Comparison of ENCODE assay signal across 8 mouse cellular contexts in the genomic region with DNA sequence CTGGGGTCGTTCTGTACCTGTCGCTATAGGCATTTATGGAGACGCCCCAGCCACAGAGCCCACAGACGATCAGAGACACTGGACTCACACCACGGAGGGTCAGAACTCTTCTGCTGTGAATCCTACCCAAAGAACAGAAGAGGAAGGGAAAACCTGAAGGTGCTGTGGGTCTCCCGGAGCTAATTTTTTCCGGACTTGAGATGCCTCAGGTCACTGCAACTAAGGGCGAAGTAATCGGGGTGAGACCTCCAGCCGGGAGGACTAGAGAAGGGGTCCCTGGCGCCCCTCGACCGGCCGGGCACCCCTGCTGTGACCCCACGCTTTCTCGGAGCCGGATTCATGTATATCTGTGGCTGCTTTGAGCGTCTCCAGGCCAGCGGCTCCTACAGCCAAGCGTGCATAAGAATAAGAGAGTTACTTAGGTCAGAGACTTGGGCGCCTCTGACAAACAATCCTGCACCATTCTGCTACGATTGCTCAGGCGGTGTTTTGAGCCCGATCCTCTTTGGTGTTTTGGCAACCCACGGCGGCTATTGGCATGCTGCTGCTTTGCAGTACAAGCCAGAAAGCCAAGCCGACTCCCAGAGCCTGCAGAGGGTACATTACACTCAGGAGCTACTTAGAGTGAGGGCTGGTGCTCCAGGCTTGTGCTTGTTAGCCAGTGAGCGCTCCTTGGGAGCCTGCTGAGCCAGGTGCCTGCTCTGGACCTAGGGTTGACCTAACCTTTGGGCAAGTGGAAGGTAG. TPM values are rescaled to one million over a fixed set of nuclear protein-coding genes. Genes with fewer than 3 reads are reported as not detected.
DNase-seq lines count a peak whose midpoint lies in the region; ATAC-seq and TF ChIP-seq lines count a peak whose summit lies in the region.

No protein-coding gene starts in this region.

- peak overlapping the region; percentile 84 for H3K9ac ChIP-seq in embryonic facial prominence, embryonic 12.5 days
- H3K9ac ChIP-seq in intestine, postnatal 0 days (ENCODE audit: low read depth, low read length), result peak overlapping the region; percentile 56
- peak overlapping the region; percentile 56 for H3K9ac ChIP-seq in midbrain, postnatal 0 days (replicated peaks; ENCODE audit: low read length, poor library complexity, severe bottlenecking)

- no peak for TF ChIP-seq POLR2A in cerebellum, adult 2 months (IDR thresholded peaks at IDR 0.05; ENCODE audit: borderline replicate concordance, insufficient read depth, low read length)

- H3K27me3 ChIP-seq in cerebellum, adult 2 months (ENCODE audit: control insufficient read depth, insufficient read depth, low read length), result no peaks in the 10 kb centered on the region
- no peaks in the 10 kb centered on the region for H3K27me3 ChIP-seq in embryonic facial prominence, embryonic 12.5 days
- no peaks in the 10 kb centered on the region for H3K27me3 ChIP-seq in intestine, postnatal 0 days (replicated peaks; ENCODE audit: control insufficient read depth, insufficient read depth, low read length)
- H3K27me3 ChIP-seq in midbrain, postnatal 0 days (ENCODE audit: insufficient read depth, low read length), result no peaks in the 10 kb centered on the region

- H3K36me3 ChIP-seq in embryonic facial prominence, embryonic 12.5 days, result peaks cover 4% of the 10 kb centered on the region; the same call in 1 of the 2 replicates
- peaks cover 17% of the 10 kb centered on the region for H3K36me3 ChIP-seq in intestine, postnatal 0 days (ENCODE audit: control insufficient read depth, insufficient read depth)
- H3K36me3 ChIP-seq in midbrain, postnatal 0 days (ENCODE audit: insufficient read depth, low read length), result no peaks in the 10 kb centered on the region

- no peak for ATAC-seq in embryonic facial prominence, embryonic 12.5 days (ENCODE audit: insufficient number of reproducible peaks, insufficient read depth, low FRiP score, low TSS enrichment)
- ATAC-seq in intestine, postnatal 0 days, result no peak
- ATAC-seq in midbrain, postnatal 0 days (ENCODE audit: low FRiP score), result 0 out of 2 replicates have a peak, but pooled peaks have one; percentile 9

- no peaks in the 10 kb centered on the region for H3K9me3 ChIP-seq in embryonic facial prominence, embryonic 12.5 days
- H3K9me3 ChIP-seq in intestine, postnatal 0 days (ENCODE audit: control insufficient read depth), result no peaks in the 10 kb centered on the region
- no peaks in the 10 kb centered on the region for H3K9me3 ChIP-seq in midbrain, postnatal 0 days (ENCODE audit: low read length)

- DNase-seq in cerebellum, adult 2 months, result no peak
- no peak for DNase-seq in cerebellum, adult 18-20 months
- DNase-seq in 3134 (ENCODE audit: extremely low read depth, insufficient read length, low spot score), result peak; percentile 52
- DNase-seq in midbrain, postnatal 0 days (ENCODE audit: low spot score), result no peak
- DNase-seq in right cerebral cortex, postnatal 14 days, result no peak
- no peak for DNase-seq in urinary bladder, adult 18-20 months (ENCODE audit: low spot score in 2 of 2)

- H3K4me2 ChIP-seq in embryonic facial prominence, embryonic 12.5 days (replicated peaks), result peak overlapping the region; percentile 91
- peak overlapping the region; percentile 94 for H3K4me2 ChIP-seq in intestine, postnatal 0 days (replicated peaks; ENCODE audit: low read depth)
- H3K4me2 ChIP-seq in midbrain, postnatal 0 days (ENCODE audit: low read depth, low read length, poor library complexity, severe bottlenecking), result peak overlapping the region; percentile 97

- under 1% methylated on average over 28 of the region's 28 CpGs for WGBS in cerebellum, adult 2 months
- 4% methylated on average over 28 of the region's 28 CpGs for WGBS in embryonic facial prominence, embryonic 12.5 days
- WGBS in intestine, postnatal 0 days, result 3% methylated on average over 28 of the region's 28 CpGs
- 2% methylated on average over 28 of the region's 28 CpGs for WGBS in midbrain, postnatal 0 days

- H3K4me1 ChIP-seq in cerebellum, adult 2 months (ENCODE audit: control insufficient read depth, insufficient read depth, low read length), result peaks cover 8% of the 10 kb centered on the region
- H3K4me1 ChIP-seq in embryonic facial prominence, embryonic 12.5 days, result peaks cover 19% of the 10 kb centered on the region
- H3K4me1 ChIP-seq in intestine, postnatal 0 days (replicated peaks; ENCODE audit: control insufficient read depth, insufficient read depth, low read length), result no peaks in the 10 kb centered on the region
- peaks cover 10% of the 10 kb centered on the region for H3K4me1 ChIP-seq in midbrain, postnatal 0 days (ENCODE audit: insufficient read depth, low read length)

- H3K4me3 ChIP-seq in cerebellum, adult 2 months (replicated peaks; ENCODE audit: insufficient read depth, low read depth, low read length), result peak overlapping the region; percentile 77
- H3K4me3 ChIP-seq in embryonic facial prominence, embryonic 12.5 days, result peak overlapping the region; percentile 97
- H3K4me3 ChIP-seq in intestine, postnatal 0 days (ENCODE audit: low read depth, low read length), result peak overlapping the region; percentile 66
- peak overlapping the region; percentile 76 for H3K4me3 ChIP-seq in midbrain, postnatal 0 days (ENCODE audit: low read depth, low read length)

- no peak overlapping the region for H3K27ac ChIP-seq in cerebellum, adult 2 months (ENCODE audit: insufficient read depth, low read length)
- peak overlapping the region; percentile 46; the same call in 1 of the 2 replicates for H3K27ac ChIP-seq in embryonic facial prominence, embryonic 12.5 days
- peak overlapping the region; percentile 42; the same call in 1 of the 2 replicates for H3K27ac ChIP-seq in intestine, postnatal 0 days (ENCODE audit: low read depth, low read length)
- H3K27ac ChIP-seq in midbrain, postnatal 0 days (ENCODE audit: low read depth, low read length), result no peak overlapping the region

- no peak for TF ChIP-seq CTCF in cerebellum, adult 2 months (IDR thresholded peaks at IDR 0.05; ENCODE audit: borderline replicate concordance, insufficient read depth, low read depth, low read length)
- no peak for TF ChIP-seq CTCF in intestine, postnatal 0 days (IDR thresholded peaks at IDR 0.05; ENCODE audit: low read depth)
- no peak for TF ChIP-seq CTCF in midbrain, postnatal 0 days (IDR thresholded peaks at IDR 0.05)

RNA-seq across cellular contexts. Expression of gene Atad3a, which starts 0.6 kb away (rescaled TPM):
- 114 and 123 TPM in 2 replicates for polyA plus RNA-seq in cerebellum, adult 2 months (2012; rRNA removed)
- 103 and 106 TPM in 2 replicates for polyA plus RNA-seq in embryonic facial prominence, embryonic 12.5 days (2016; fragmentation: Nextera tagmentation; extraction: Ambion mirVana)
- 39.6 and 40.4 TPM in 2 replicates for polyA plus RNA-seq in intestine, postnatal 0 days (2015; fragmentation: Nextera tagmentation; extraction: Ambion mirVana)
- 52.6 and 69.1 TPM in 2 replicates for total RNA-seq in midbrain, postnatal 0 days (2014; rRNA removed)
- 65.9 and 69.9 TPM in 2 replicates for polyA plus RNA-seq in midbrain, postnatal 0 days (2015; fragmentation: Nextera tagmentation; extraction: Ambion mirVana)

RNA-seq across cellular contexts. Expression of gene Vwa1, which starts 13.0 kb away (rescaled TPM):
- 33.8 and 35.4 TPM in 2 replicates for polyA plus RNA-seq in cerebellum, adult 2 months (2012; rRNA removed)
- polyA plus RNA-seq in embryonic facial prominence, embryonic 12.5 days (2016; fragmentation: Nextera tagmentation; extraction: Ambion mirVana), result 9.2 and 9.5 TPM in 2 replicates
- 17.4 and 17.8 TPM in 2 replicates for polyA plus RNA-seq in intestine, postnatal 0 days (2015; fragmentation: Nextera tagmentation; extraction: Ambion mirVana)
- 42.1 and 42.5 TPM in 2 replicates for total RNA-seq in midbrain, postnatal 0 days (2014; rRNA removed)
- 25.5 and 28.7 TPM in 2 replicates for polyA plus RNA-seq in midbrain, postnatal 0 days (2015; fragmentation: Nextera tagmentation; extraction: Ambion mirVana)

RNA-seq across cellular contexts. Expression of gene Tmem88b, which starts 24.1 kb away (rescaled TPM):
- 61.7 and 81.7 TPM in 2 replicates for polyA plus RNA-seq in cerebellum, adult 2 months (2012; rRNA removed)
- 0.69 and 1.0 TPM in 2 replicates for polyA plus RNA-seq in embryonic facial prominence, embryonic 12.5 days (2016; fragmentation: Nextera tagmentation; extraction: Ambion mirVana)
- polyA plus RNA-seq in intestine, postnatal 0 days (2015; fragmentation: Nextera tagmentation; extraction: Ambion mirVana), result 0.64 and 0.68 TPM in 2 replicates
- 0.66 and 1.6 TPM in 2 replicates for total RNA-seq in midbrain, postnatal 0 days (2014; rRNA removed)
- polyA plus RNA-seq in midbrain, postnatal 0 days (2015; fragmentation: Nextera tagmentation; extraction: Ambion mirVana), result 0.56 and 0.65 TPM in 2 replicates

RNA-seq across cellular contexts. Expression of gene Tmem240, which starts 26.9 kb away (rescaled TPM):
- polyA plus RNA-seq in cerebellum, adult 2 months (2012; rRNA removed), result 123 and 133 TPM in 2 replicates
- 2.2 and 2.5 TPM in 2 replicates for polyA plus RNA-seq in embryonic facial prominence, embryonic 12.5 days (2016; fragmentation: Nextera tagmentation; extraction: Ambion mirVana)
- polyA plus RNA-seq in intestine, postnatal 0 days (2015; fragmentation: Nextera tagmentation; extraction: Ambion mirVana), result 0.13 and 0.24 TPM in 2 replicates
- total RNA-seq in midbrain, postnatal 0 days (2014; rRNA removed), result 51.0 and 78.0 TPM in 2 replicates
- polyA plus RNA-seq in midbrain, postnatal 0 days (2015; fragmentation: Nextera tagmentation; extraction: Ambion mirVana), result 34.9 and 37.9 TPM in 2 replicates

RNA-seq across cellular contexts. Expression of gene Ankrd65, which starts 28.7 kb away (rescaled TPM):
- 0.13 and 0.16 TPM in 2 replicates for polyA plus RNA-seq in cerebellum, adult 2 months (2012; rRNA removed)
- polyA plus RNA-seq in embryonic facial prominence, embryonic 12.5 days (2016; fragmentation: Nextera tagmentation; extraction: Ambion mirVana), result 0.25 TPM in 1 of 2 replicates, not detected in the other
- not detected in 2 replicates for polyA plus RNA-seq in intestine, postnatal 0 days (2015; fragmentation: Nextera tagmentation; extraction: Ambion mirVana)
- total RNA-seq in midbrain, postnatal 0 days (2014; rRNA removed), result not detected in 2 replicates
- not detected in 2 replicates for polyA plus RNA-seq in midbrain, postnatal 0 days (2015; fragmentation: Nextera tagmentation; extraction: Ambion mirVana)

Comparison
In these comparisons a context has a peak if more than half of its experiments do, and no peak if none do; other contexts are left out.
1. H3K27ac ChIP-seq: peak in embryonic facial prominence, embryonic 12.5 days (single experiment) and intestine, postnatal 0 days (single experiment); none in cerebellum, adult 2 months (single experiment) and midbrain, postnatal 0 days (single experiment).
2. RNA of gene Tmem88b, which starts 24.1 kb away (polyA plus RNA-seq): 61.7 to 81.7 TPM in cerebellum, adult 2 months; 0.69 to 1.0 TPM in embryonic facial prominence, embryonic 12.5 days, 0.64 to 0.68 TPM in intestine, postnatal 0 days and 0.56 to 0.65 TPM in midbrain, postnatal 0 days; every median in the first group is over 10 times any median in the second.
3. Peak in every context shown above with its lines, with median percentiles within 50 percentile points of each other: H3K4me3 ChIP-seq, H3K4me2 ChIP-seq and H3K9ac ChIP-seq.